Mouse (Mus musculus) lung, adult 2 months (tissue): ENCODE measurements around the gene Znrf4.

Experiments used
- CTCF ChIP-seq: fragments of 200-500 bp; IDR thresholded peaks from 2 replicates; pipeline ENCODE4 v1.5.1; 2011; ENCODE audit warnings: mild to moderate bottlenecking, low read length, control low read depth; ENCODE audit not compliant: insufficient read depth
- POLR2A ChIP-seq: fragments of 200-500 bp; IDR thresholded peaks from 2 replicates; pipeline ENCODE4 v1.6.1; 2011; ENCODE audit warnings: low read depth, mild to moderate bottlenecking, control low read depth, low read length, borderline replicate concordance; ENCODE audit errors: extremely low read depth

- no peak for TF ChIP-seq CTCF
- TF ChIP-seq POLR2A = no peak
Measured at GRCm38 (mm10) chr17:56524943-56525342, 12.7 kb upstream of the Znrf4 start.
